Mouse (Mus musculus) heart, embryonic 10.5 days (tissue): ENCODE results near the gene Fam178b. TPM values are rescaled to one million over a fixed set of nuclear protein-coding genes. Genes with fewer than 3 reads are reported as not detected.
A peak's percentile ranks its signal among the peaks of the same experiment; 100 is the strongest.
"Not testable (repeated sequence)": the region's sequence is repeated elsewhere in the genome, so short reads cannot be mapped to it uniquely, and the experiment has no call there.

Experiments used
- DNase-seq: peaks from one replicate; pipeline ENCODE4 v3.0.0-alpha.2; 2017; ENCODE audit warnings: low spot score
- H3K27ac ChIP-seq: fragments of 300-500 bp; sonication (generic); 2 replicates; pipeline ENCODE4 v1.5.1; 2016; ENCODE audit warnings: mild to moderate bottlenecking
- H3K27me3 ChIP-seq: fragments of 300-500 bp; sonication (generic); 2 replicates; pipeline ENCODE4 v1.6.1; 2016; ENCODE audit warnings: mild to moderate bottlenecking; ENCODE audit not compliant: poor library complexity, insufficient read depth, severe bottlenecking
- H3K36me3 ChIP-seq: fragments of 300-500 bp; sonication (generic); 2 replicates; pipeline ENCODE4 v1.6.1; 2016; ENCODE audit warnings: mild to moderate bottlenecking, moderate library complexity
- H3K4me1 ChIP-seq: fragments of 300-500 bp; sonication (generic); 2 replicates; pipeline ENCODE4 v1.6.1; 2016; ENCODE audit warnings: mild to moderate bottlenecking
- H3K4me3 ChIP-seq: fragments of 300-500 bp; sonication (generic); 2 replicates; pipeline ENCODE4 v1.5.1; 2016; ENCODE audit warnings: mild to moderate bottlenecking, moderate library complexity
- H3K9me3 ChIP-seq: fragments of 300-500 bp; sonication (generic); 2 replicates; pipeline ENCODE4 v1.6.1; 2016; ENCODE audit warnings: mild to moderate bottlenecking, moderate library complexity
- WGBS: fragments of 180-500 bp; shearing (Covaris S2); methylation state at CpG from one replicate; pipeline ENCODE4 v1.1.7; 2016; 5-methylcytosine and 5-hydroxymethylcytosine counted together
- polyA plus RNA-seq: library from polyadenylated mRNA; unstranded; fragments of >200 nt; fragmentation: Nextera tagmentation; extraction: Ambion mirVana; gene quantifications from 2 replicates; pipeline ENCODE4 v1.2.1, GENCODE M21; 2016

Fam178b gene
- polyA plus RNA-seq, 1 experiment from 2014 or later = 1.8 TPM

DNA sequence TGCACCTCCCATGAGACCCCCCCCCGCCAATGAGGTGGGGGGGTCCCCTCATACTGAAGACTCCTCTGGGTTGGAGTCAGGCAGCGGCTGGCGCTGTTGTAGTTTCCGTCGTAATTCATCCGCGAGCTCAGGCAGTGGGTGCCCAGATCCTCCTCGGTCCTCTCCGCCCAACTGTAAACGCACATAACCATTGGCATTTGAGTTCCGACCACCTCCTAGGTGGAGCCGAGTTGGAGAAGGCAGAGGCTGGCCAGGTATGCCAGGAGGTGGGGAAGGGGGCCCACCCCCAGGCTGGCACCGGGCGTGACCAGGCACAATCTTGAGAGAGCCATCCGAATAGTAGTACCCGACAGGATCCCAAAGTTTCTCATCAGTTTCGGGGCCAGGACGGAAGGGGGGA lies 133.5 kb downstream of the Fam178b start:
- Histone ChIP-seq H3K9me3 (no peaks in the 10 kb centered on the region), H3K4me3 (no peak overlapping the region), H3K27ac (no peak overlapping the region), H3K27me3 (no peaks in the 10 kb centered on the region), H3K4me1 (peaks cover 49% of the 10 kb centered on the region), H3K36me3 (peaks cover 60% of the 10 kb centered on the region)
- 88% methylated on average over 18 of the region's 18 CpGs for WGBS
- no peak for DNase-seq

DNA sequence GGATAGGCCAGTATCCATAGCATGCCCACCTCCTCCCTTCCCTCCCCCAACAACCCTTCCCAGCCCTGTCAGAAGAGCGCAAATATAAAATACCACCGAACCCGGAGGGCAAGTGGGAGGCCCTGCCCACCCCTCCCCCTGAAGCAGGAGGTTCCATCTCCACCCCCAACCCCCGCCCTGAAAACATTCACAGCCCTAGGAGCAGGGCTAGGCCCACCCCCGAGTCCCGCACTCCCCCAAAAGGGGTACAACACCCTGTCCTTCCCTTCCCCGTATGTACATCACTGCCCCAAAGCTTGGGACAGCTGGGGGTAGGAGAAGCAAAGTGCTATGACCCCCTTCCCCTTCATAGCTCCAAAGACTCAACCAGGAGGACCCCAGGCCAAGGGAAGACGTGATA lies 134.2 kb downstream of the Fam178b start:
- WGBS = 60% methylated on average over 8 of the region's 8 CpGs
- Histone ChIP-seq H3K27ac (no peak overlapping the region), H3K36me3 (peaks cover 53% of the 10 kb centered on the region), H3K27me3 (no peaks in the 10 kb centered on the region), H3K9me3 (no peaks in the 10 kb centered on the region), H3K4me3 (no peak overlapping the region), H3K4me1 (peaks cover 43% of the 10 kb centered on the region)
- no peak for DNase-seq

DNA sequence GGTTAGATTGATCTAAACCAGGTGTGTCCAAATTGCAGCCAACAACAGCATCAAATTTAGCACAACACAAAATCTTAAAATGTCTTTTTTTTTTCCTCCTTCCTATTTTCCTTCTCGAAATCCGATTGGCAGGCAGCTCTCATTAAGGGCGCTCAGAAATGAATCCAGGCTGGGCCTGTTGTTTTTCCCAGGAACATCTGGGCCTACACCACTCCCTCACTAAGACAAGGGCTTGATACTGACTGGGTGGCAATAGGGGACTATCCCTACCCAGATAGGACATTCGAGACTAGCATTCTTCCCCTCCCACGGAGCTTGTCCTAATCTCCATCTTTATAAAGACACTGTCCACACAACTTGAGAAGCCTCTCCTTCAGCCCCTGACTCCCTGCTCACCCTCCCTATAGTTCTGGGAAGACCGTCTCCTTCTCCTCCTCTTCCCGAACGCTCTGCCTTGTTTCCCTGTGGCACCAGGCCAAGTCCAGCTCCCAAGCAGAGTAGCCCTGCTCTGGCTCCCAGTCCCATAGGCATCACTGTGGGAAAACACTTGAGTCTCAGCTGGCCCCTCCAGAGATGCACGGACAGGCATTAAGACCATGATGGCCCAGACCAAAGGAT lies 134.9 kb downstream of the Fam178b start:
- Histone ChIP-seq H3K36me3 (peaks cover 46% of the 10 kb centered on the region), H3K4me3 (no peak overlapping the region), H3K27ac (peak overlapping the region; percentile 94; the same call in 1 of the 2 replicates), H3K4me1 (peaks cover 43% of the 10 kb centered on the region), H3K9me3 (no peaks in the 10 kb centered on the region), H3K27me3 (no peaks in the 10 kb centered on the region)
- WGBS = 55% methylated on average over 9 of the region's 9 CpGs
- DNase-seq = no peak

DNA sequence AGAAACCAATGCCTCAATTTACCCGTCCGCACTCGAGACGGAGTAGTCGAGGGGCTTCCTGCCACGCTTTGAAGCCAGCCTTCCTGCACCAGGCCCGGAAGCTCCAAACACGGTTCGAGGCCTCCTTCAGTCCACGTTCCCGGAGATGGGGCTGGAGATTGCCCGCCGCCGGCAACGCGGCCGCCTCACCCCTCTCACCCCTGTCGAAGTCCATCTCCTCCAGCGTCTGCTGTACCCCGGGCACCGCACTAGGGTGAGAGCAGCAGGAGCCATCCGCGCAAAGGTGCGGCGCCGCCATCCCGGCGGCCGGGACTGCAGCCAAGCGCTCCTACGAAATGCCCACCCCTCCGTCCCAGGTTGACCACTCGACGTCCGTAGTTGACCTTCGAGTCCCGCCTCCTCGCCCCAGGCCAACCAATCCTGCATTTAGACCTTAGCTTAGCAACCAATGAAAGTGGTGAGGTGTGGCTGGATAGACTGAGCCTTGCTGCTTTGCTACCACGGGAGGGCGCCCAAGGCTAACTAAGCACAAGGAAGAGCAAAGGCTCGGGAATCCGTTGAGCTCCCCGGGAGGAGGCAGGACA lies 136.0 kb downstream of the Fam178b start, which contains the start of gene Ankrd39:
Ankrd39 (minus strand) TSS at position 558 of the 584 bp plus-strand sequence.
- H3K27me3 ChIP-seq = no peaks in the 10 kb centered on the region
- under 1% methylated on average over 43 of the region's 43 CpGs for WGBS
- peaks cover 43% of the 10 kb centered on the region for H3K4me1 ChIP-seq
- peaks cover 41% of the 10 kb centered on the region for H3K36me3 ChIP-seq
- peak; percentile 99 for DNase-seq
- H3K27ac ChIP-seq = peak within 1 kb of the TSS; percentile 94
- no peaks in the 10 kb centered on the region for H3K9me3 ChIP-seq
- peak within 1 kb of the TSS; percentile 83 for H3K4me3 ChIP-seq

DNA sequence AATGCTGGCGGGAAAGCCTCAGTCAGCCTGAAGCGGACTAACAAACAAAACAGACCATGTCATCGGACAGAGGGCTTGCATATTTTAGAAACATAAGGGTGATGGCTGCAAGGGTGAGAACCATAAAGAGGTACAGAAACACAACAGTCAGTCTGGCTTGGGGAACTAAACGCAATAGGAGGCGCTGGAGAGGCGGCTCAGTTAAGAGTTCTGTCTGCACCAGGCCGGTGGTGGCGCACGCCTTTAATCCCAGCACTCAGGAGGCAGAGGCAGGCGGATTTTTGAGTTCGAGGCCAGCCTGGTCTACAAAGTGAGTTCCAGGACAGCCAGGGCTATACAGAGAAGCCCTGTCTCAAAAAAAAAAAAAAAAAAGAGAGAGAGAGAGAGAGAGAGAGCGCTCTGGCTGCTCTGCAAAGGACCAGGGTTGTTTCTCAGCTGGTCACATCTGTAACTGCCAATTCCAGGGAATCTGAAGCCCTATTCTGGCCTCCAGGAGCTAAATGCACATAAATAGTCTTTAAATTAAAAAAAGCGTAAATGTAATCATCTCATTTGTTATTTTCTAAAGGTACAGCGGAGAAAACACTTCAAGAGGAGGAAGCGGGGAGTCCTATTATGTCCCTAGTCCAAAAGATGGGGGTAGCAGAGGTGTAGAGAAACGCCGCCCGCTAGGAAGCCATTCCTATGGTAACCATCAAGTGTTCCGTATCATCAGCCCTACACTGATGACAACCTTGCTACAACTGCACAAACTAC lies 137.0 kb downstream of the Fam178b start:
- Histone ChIP-seq H3K4me1 (peaks cover 43% of the 10 kb centered on the region), H3K36me3 (peaks cover 41% of the 10 kb centered on the region), H3K4me3 (peak overlapping the region; percentile 83), H3K27ac (peak overlapping the region; percentile 94; the same call in 1 of the 2 replicates), H3K9me3 (no peaks in the 10 kb centered on the region), H3K27me3 (no peaks in the 10 kb centered on the region)
- 67% methylated on average over 19 of the region's 19 CpGs for WGBS
- no peak for DNase-seq

DNA sequence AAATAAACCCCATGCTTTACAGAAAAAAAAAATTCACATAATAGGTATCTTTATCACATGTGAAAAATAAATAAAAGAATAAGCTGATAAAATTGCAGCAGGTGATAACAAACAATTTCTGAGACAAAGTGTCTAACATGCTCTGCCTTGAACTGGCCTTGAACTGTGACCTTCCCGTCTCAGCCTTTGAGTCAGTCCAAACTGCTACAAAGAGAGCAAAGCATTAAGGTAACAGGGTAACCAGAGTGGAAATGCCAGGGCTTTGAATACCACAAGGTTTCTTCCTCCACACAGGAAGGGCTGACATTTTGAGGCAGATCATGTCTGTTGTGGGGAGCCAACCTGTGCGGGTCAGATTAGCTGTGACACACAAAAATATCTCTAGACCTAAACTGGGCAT lies 137.6 kb downstream of the Fam178b start:
- Histone ChIP-seq H3K4me3 (no peak overlapping the region), H3K4me1 (peaks cover 43% of the 10 kb centered on the region), H3K36me3 (peaks cover 40% of the 10 kb centered on the region), H3K9me3 (no peaks in the 10 kb centered on the region), H3K27ac (no peak overlapping the region), H3K27me3 (no peaks in the 10 kb centered on the region)
- 71% methylated on average over 2 of the region's 2 CpGs for WGBS
- DNase-seq = no peak

DNA sequence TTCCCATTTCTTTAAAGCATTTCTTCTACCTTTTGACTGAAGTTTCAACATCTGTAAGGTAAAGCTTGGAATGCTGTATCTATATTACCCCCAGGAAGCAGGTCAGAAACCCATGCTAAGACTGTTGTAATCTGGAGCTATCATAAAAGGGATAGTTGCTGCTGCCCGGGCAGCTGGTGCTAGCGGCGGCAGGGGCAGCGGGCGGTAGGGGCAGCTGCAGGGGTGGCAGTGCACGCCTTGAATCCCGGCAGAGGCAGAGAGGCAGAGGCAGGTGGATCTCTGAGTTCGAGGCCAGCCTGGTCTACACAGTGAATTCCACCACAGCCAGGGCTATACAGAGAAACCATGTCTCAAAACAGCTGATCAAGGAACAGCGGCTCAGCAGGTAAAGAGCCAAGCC lies 140.1 kb downstream of the Fam178b start:
- no peak overlapping the region for H3K27ac ChIP-seq
- WGBS = 93% methylated on average over 9 of the region's 9 CpGs
- no peaks in the 10 kb centered on the region for H3K27me3 ChIP-seq
- DNase-seq = no peak
- no peak overlapping the region for H3K4me3 ChIP-seq
- H3K36me3 ChIP-seq = peaks cover 36% of the 10 kb centered on the region
- H3K4me1 ChIP-seq = peaks cover 40% of the 10 kb centered on the region
- no peaks in the 10 kb centered on the region for H3K9me3 ChIP-seq

DNA sequence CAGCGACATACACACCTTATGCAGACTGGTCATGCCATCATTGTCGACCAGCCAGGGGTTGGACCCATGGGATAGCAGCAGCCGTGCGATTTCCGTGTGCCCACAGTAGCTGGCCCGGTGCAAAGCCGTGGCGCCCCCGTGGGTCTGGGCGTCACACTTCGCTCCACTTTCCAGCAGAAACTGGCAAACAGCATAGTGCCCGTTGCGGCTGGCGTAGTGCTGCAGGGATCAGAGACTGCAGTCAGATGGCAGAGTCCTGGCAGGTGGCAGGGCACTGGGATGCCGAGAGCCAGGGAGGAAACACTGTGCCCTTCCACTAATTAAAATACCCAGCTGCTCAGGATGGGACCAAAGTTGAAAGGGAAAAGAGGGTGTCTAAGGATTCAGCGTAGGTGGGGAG lies 141.1 kb downstream of the Fam178b start:
- DNase-seq = no peak
- peak overlapping the region; percentile 24; the same call in 1 of the 2 replicates for H3K27ac ChIP-seq
- peaks cover 40% of the 10 kb centered on the region for H3K36me3 ChIP-seq
- no peaks in the 10 kb centered on the region for H3K27me3 ChIP-seq
- no peak overlapping the region for H3K4me3 ChIP-seq
- WGBS = 94% methylated on average over 16 of the region's 16 CpGs
- no peaks in the 10 kb centered on the region for H3K9me3 ChIP-seq
- peaks cover 32% of the 10 kb centered on the region for H3K4me1 ChIP-seq

DNA sequence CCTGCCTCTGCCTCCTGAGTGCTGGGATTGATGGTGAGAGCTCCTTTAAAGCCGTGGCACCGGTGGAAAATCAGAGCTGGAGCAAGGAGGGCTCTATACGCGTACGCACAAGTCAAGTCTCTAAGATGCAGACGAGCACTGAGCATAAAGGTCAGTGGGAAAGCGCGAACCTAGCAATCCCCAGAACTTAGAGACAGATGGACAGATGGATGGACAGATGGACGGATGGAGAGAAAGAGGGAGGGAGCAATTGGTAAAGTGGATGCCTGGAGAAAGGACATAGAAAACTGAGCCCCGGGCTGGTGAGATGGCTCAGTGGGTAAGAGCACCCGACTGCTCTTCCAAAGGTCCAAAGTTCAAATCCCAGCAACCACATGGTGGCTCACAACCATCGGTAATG lies 142.2 kb downstream of the Fam178b start:
- Histone ChIP-seq H3K27me3 (no peaks in the 10 kb centered on the region), H3K4me3 (no peak overlapping the region), H3K4me1 (peaks cover 31% of the 10 kb centered on the region), H3K27ac (no peak overlapping the region), H3K36me3 (peaks cover 40% of the 10 kb centered on the region), H3K9me3 (no peaks in the 10 kb centered on the region)
- WGBS = 90% methylated on average over 12 of the region's 12 CpGs
- DNase-seq = no peak

DNA sequence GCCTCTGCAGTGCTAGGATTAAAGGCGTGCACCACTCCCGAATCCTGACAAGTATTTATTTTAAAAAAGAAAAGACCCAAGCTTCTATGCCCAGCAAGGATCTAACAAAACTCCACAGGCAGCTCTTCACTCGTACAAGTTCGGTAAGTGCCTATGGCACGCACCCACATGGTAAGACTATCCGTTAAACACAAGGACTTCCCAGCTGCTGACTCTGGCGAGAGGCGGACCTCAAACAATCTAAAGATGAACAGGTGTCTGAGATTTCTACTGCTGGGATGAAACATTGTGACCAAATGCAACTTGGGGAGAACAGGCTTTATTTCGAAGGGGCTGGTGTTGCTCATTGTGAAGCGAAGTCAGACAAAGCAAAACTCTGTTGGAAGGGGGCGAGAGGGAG lies 142.9 kb downstream of the Fam178b start:
- Histone ChIP-seq H3K9me3 (no peaks in the 10 kb centered on the region), H3K27ac (peak overlapping the region; percentile 72; the same call in 1 of the 2 replicates), H3K27me3 (no peaks in the 10 kb centered on the region), H3K36me3 (peaks cover 40% of the 10 kb centered on the region), H3K4me1 (peaks cover 33% of the 10 kb centered on the region), H3K4me3 (no peak overlapping the region)
- no peak for DNase-seq
- 90% methylated on average over 11 of the region's 11 CpGs for WGBS

DNA sequence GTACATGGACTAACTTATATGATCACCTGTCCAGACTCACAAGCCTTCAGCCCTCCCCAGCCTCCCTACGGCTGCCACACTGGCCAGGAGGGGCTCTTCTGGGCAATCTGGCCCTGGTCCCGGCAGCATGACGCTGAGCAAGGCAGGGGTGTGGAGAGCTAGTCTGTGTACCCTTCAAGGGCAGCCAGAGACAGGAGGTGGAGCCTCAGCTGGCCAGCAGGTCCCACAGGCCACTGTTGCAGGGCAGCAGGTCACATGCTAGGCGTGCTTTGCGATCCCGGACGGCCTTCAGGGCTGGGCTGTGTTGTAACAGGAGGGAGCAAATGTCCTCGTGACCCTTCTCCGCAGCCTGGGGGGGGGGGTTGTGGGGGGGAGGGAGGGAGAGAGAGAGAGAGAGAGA lies 143.8 kb downstream of the Fam178b start, which contains the start of gene Gm42417:
Gm42417 (minus strand) TSS at position 244 of the 400 bp plus-strand sequence.
- Histone ChIP-seq H3K9me3 (no peaks in the 10 kb centered on the region), H3K36me3 (peaks cover 40% of the 10 kb centered on the region), H3K27ac (peak within 1 kb of the TSS; percentile 72), H3K27me3 (no peaks in the 10 kb centered on the region), H3K4me3 (0 out of 2 replicates have a peak within 1 kb of the TSS, but pooled peaks have one; percentile 9), H3K4me1 (peaks cover 42% of the 10 kb centered on the region)
- WGBS = 47% methylated on average over 9 of the region's 9 CpGs
- peak; percentile 91 for DNase-seq

DNA sequence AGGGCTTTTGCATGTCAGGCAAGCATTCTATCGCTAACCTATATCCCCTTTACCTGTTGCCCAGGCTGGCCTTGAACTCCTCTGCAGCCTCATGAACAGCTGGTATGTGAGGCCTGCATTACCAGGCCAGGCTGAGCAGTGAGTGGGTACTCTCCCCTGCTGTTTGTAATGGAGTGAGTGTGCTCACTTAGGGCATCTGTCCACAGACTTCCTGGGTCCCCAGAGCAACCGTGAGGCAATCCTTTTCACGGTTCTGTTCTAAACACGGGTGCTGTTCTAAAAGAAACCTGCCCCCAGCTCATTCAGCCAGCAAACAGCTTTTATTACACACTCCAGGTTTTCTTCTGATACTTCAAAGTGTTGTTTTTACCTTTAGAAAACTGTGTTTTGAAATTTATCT lies 144.3 kb downstream of the Fam178b start:
- Histone ChIP-seq H3K27ac (peak overlapping the region; percentile 72; the same call in 1 of the 2 replicates), H3K4me3 (no peak overlapping the region), H3K27me3 (no peaks in the 10 kb centered on the region), H3K36me3 (peaks cover 40% of the 10 kb centered on the region), H3K9me3 (no peaks in the 10 kb centered on the region), H3K4me1 (peaks cover 44% of the 10 kb centered on the region)
- WGBS = 82% methylated on average over 4 of the region's 4 CpGs
- no peak for DNase-seq

DNA sequence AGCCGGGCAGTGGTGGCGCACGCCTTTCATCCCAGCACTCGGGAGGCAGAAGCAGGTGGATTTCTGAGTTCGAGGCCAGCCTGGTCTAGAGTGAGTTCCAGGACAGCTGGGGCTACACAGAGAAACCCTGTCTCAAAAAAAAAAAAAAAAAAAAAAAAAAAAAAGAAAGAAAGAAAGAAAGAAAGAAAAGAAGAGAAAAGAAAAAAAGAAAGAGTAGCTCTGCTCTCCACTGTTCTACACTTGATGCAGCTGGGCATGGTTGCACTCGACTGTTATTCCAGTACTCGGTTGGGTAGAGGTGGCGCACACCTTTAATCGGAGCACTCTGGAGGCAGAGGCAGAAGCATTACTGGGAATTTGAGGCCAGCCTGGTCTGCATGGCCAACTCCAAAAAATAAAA lies 146.2 kb downstream of the Fam178b start, which contains the start of gene Ankrd23:
Ankrd23 (minus strand) TSS at position 101 of the 400 bp plus-strand sequence.
- not testable (repeated sequence) for H3K27me3 ChIP-seq, H3K4me3 ChIP-seq, DNase-seq, H3K9me3 ChIP-seq
- 83% methylated on average over 9 of the region's 9 CpGs for WGBS
- H3K27ac ChIP-seq = peak within 1 kb of the TSS; percentile 37
- peaks cover 33% of the 10 kb centered on the region for H3K36me3 ChIP-seq
- H3K4me1 ChIP-seq = peaks cover 59% of the 10 kb centered on the region
